Mouse (Mus musculus) neutrophil, adult 59 days (primary cell): ENCODE measurements around the gene Gpr68. TPM values are rescaled to one million over a fixed set of nuclear protein-coding genes. Genes with fewer than 3 reads are reported as not detected.

Experiments
- total RNA-seq, 2 experiments: library from RNA; stranded (reverse); gene quantifications; 1 replicate in 1 of 2; 2 replicates in 1 of 2; pipeline ENCODE4 v1.2.4; 2023

The Gpr68 gene
- 1 to 10 TPM; 1.1 to 1.5 TPM for total RNA-seq

DNA sequence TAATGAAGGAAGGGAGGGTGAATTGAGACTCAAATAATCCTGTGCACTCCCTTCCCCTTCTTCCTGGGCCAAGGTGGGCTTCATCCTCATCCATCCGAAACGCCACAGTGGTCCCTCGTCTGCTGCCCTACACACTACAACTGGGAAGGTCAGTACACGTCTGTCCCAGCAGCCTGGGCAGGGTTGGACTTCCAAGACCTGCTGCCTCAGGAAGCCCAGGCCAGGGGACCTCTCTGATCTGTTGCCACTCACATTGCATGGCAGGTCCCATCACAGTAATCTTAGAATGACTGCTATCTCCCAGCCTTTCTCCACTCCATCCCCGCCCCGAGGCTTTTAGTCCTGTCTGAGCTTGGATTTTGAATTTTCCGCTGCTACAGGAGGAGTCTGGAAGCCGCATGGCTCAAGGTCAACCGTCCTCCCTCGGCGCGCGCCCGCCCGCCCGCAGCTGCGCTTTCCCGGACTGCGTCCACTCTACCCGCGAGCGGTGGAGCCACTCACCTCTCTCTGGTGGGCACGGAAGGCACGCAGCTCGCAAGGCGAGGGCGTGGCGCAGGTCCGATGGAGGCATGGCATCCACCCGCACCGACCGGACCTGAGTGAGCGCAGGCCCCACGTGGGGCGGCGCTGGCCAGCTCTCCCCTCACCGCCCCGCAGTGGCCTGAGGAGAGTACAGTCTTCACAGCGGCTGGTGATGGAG is at the start of gene Gpr68:
Gpr68 (minus strand) TSS at position 601 of the 700 bp plus-strand sequence.

Other genes with a start within 250 kb of the Gpr68 start
- gene Rps6ka5, start 181.2 kb downstream of the Gpr68 start, total RNA-seq = 10 to 100 TPM; 30.0 to 30.9 TPM
- 10 to 100 TPM; 22.1 to 35.4 TPM for gene Dglucy, start 129.1 kb downstream of the Gpr68 start, total RNA-seq
- gene Ccdc88c, start 120.9 kb upstream of the Gpr68 start, total RNA-seq = 100 to 1,000 TPM; 230 to 240 TPM
- 10 to 100 TPM; 66.5 to 80.5 TPM for gene Ppp4r3a, start 175.5 kb upstream of the Gpr68 start, total RNA-seq